Mouse (Mus musculus) stomach, postnatal 0 days (tissue): ENCODE data around the gene Lcn10. TPM values are rescaled to one million over a fixed set of nuclear protein-coding genes. Genes with fewer than 3 reads are reported as not detected.

Experiments used
- ATAC-seq: fragments of 200-750 bp; cut with Nextera tagmentation; 2 replicates; pipeline ENCODE4 v1.8.0; 2017; ENCODE audit not compliant: low FRiP score, low TSS enrichment
- DNase-seq: peaks from one replicate; pipeline ENCODE4 v3.0.0-alpha.2; 2016; ENCODE audit warnings: low spot score
- H3K27ac ChIP-seq: fragments of 300-500 bp; sonication (generic); replicated peaks from 2 replicates; pipeline ENCODE4 v1.5.1; 2014; ENCODE audit warnings: mild to moderate bottlenecking, control low read depth
- H3K27me3 ChIP-seq: fragments of 300-500 bp; sonication (generic); 2 replicates; pipeline ENCODE4 v1.6.1; 2014; ENCODE audit warnings: low read length; ENCODE audit not compliant: control insufficient read depth, insufficient read depth
- H3K36me3 ChIP-seq: fragments of 300-500 bp; sonication (generic); 2 replicates; pipeline ENCODE4 v1.6.1; 2014; ENCODE audit warnings: low read length, mixed read lengths; ENCODE audit not compliant: control insufficient read depth, insufficient read depth
- H3K4me1 ChIP-seq: fragments of 300-500 bp; sonication (generic); replicated peaks from 2 replicates; pipeline ENCODE4 v1.6.1; 2014; ENCODE audit warnings: antibody characterized with exemption; ENCODE audit not compliant: control insufficient read depth, insufficient read depth
- H3K4me2 ChIP-seq: fragments of 300-500 bp; sonication (generic); replicated peaks from 2 replicates; pipeline ENCODE4 v1.6.1; 2014; ENCODE audit warnings: low read depth, mild to moderate bottlenecking, control low read depth, moderate library complexity
- H3K4me3 ChIP-seq: fragments of 300-500 bp; sonication (generic); 2 replicates; pipeline ENCODE4 v1.5.1; 2014; ENCODE audit warnings: low read depth, low read length, control low read depth
- H3K9ac ChIP-seq: fragments of 300-500 bp; sonication (generic); 2 replicates; pipeline ENCODE4 v1.6.1; 2014; ENCODE audit warnings: mild to moderate bottlenecking, low read length, control low read depth, mixed read lengths
- H3K9me3 ChIP-seq: fragments of 300-500 bp; sonication (generic); 2 replicates; pipeline ENCODE4 v1.6.1; 2016; ENCODE audit warnings: low read length; ENCODE audit not compliant: control insufficient read depth
- CTCF ChIP-seq: IDR thresholded peaks from 2 replicates; pipeline ENCODE4 v1.5.1; 2016; ENCODE audit warnings: antibody characterized with exemption, low read depth, mild to moderate bottlenecking, moderate library complexity
- EP300 ChIP-seq: optimal IDR thresholded peaks from 2 replicates; pipeline ENCODE3; 2016; ENCODE audit warnings: antibody characterized with exemption
- WGBS: fragments of 180-500 bp; shearing (Covaris S2); extraction: QIAGEN DNeasy Blood & Tissue Kit; methylation state at CpG from one replicate; pipeline ENCODE4 v1.1.7; 2014; 5-methylcytosine and 5-hydroxymethylcytosine counted together
- polyA plus RNA-seq: library from polyadenylated mRNA; unstranded; fragments of >200 nt; fragmentation: Nextera tagmentation; extraction: Ambion mirVana; gene quantifications from 2 replicates; pipeline ENCODE4 v1.2.1, GENCODE M21; 2015

The Lcn10 gene
- polyA plus RNA-seq, 1 experiment from 2014 or later: not detected

DNA sequence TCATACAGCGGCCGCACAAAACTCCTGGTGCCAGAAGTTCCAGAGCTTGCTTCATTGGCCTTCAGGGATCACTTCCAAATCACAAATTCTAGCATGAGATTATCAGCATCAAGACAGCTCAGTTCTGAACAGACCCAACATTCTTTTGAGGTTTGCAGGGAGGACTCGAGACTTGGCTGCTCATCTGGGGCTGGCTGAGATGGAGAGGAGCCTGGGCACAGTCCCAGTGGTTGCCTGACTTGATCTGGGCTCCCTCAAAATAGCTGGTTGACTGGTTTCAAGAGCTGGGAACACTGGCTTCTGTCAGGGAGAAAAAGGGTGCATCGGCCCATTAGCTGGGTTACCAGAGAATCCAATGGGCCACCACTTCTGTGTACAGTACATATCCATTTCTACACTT, 25.8 kb upstream of the Lcn10 start:
- no peaks in the 10 kb centered on the region for H3K36me3 ChIP-seq
- DNase-seq: no peak
- H3K27ac ChIP-seq: no peak overlapping the region
- H3K4me3 ChIP-seq: no peak overlapping the region
- no peaks in the 10 kb centered on the region for H3K27me3 ChIP-seq
- WGBS: 63% methylated on average over 4 of the region's 4 CpGs
- no peak overlapping the region for H3K9ac ChIP-seq
- no peak for ATAC-seq
- no peak overlapping the region for H3K4me2 ChIP-seq
- TF ChIP-seq EP300 (no peak), CTCF (no peak)
- no peaks in the 10 kb centered on the region for H3K9me3 ChIP-seq
- no peaks in the 10 kb centered on the region for H3K4me1 ChIP-seq

DNA sequence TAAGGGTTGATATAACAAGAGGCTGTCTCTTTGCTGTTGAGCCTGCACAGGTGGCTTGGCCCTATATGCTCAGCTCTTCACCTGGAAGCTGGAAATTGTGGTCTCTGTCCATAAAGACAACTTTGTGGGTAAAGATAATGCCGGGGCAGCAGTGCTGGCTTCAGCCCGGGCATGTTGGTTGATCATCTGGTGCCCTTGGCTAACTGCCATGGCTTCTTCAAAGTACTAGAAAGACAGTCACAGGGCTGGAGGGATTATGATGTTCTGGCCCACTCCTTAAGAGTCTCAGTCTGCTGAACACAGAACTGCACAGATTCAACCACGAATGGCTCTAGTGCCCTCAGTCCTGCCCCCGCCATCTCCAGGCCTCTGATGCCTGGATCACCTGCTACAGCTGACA, 25.3 kb upstream of the Lcn10 start:
- Histone ChIP-seq H3K4me2 (no peak overlapping the region), H3K9ac (no peak overlapping the region), H3K27me3 (no peaks in the 10 kb centered on the region), H3K4me3 (no peak overlapping the region), H3K9me3 (no peaks in the 10 kb centered on the region), H3K4me1 (no peaks in the 10 kb centered on the region), H3K36me3 (no peaks in the 10 kb centered on the region), H3K27ac (no peak overlapping the region)
- TF ChIP-seq EP300 (no peak), CTCF (no peak)
- DNase-seq: no peak
- ATAC-seq: no peak
- 72% methylated on average over 4 of the region's 4 CpGs for WGBS

DNA sequence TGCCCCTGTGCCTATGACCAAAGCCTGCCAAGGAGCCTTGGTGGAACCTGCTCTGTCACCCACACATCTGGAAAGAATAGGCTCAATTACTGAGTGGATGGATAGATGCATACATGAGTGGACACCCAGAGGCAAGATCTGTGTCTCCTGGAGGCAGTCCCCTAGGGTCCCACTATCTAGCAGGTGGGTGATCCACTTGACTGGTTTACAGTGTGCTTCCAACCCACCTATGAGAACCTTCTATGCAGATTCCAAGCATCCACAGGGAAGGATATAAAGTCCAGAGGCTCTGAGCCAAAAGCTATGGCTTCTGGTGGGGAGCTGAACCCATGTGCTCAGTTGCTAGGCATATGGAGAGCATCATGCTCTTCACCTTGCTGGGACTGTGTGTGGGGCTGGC, 24.9 kb upstream of the Lcn10 start, which contains the start of gene Lcn5:
Lcn5 (plus strand) TSS at position 301 of the 400 bp plus-strand sequence.
- H3K36me3 ChIP-seq: no peaks in the 10 kb centered on the region
- H3K9me3 ChIP-seq: no peaks in the 10 kb centered on the region
- no peak within 1 kb of the TSS for H3K27ac ChIP-seq
- no peaks in the 10 kb centered on the region for H3K4me1 ChIP-seq
- no peak for TF ChIP-seq EP300
- TF ChIP-seq CTCF: no peak
- no peak for ATAC-seq
- H3K9ac ChIP-seq: no peak within 1 kb of the TSS
- H3K4me2 ChIP-seq: no peak within 1 kb of the TSS
- no peak within 1 kb of the TSS for H3K4me3 ChIP-seq
- H3K27me3 ChIP-seq: no peaks in the 10 kb centered on the region
- DNase-seq: no peak

DNA sequence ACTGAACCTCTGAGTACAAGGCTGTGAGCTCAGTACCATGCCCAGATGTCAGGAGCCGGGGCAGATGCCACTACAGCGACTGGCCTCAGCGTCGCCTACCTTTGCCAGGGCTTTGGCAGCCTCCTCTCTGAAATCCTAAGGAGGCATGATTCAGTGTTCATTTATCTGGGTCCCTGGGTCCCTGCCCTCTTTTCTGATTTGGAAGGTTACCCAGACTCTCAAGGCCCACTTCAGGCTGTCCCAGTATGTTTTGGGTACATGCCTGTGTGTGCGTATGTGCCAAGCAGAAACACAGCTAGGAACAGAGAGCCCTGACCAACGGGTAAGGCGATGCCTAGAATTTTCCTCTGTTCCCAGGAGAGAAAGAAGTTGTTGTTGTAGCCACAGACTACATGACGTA, 22.2 kb upstream of the Lcn10 start:
- Histone ChIP-seq H3K27ac (no peak overlapping the region), H3K4me3 (no peak overlapping the region), H3K4me2 (no peak overlapping the region), H3K4me1 (no peaks in the 10 kb centered on the region), H3K9me3 (no peaks in the 10 kb centered on the region), H3K36me3 (no peaks in the 10 kb centered on the region), H3K9ac (no peak overlapping the region), H3K27me3 (no peaks in the 10 kb centered on the region)
- DNase-seq: no peak
- TF ChIP-seq EP300: no peak
- TF ChIP-seq CTCF: no peak
- WGBS: 85% methylated on average over 8 of the region's 8 CpGs
- ATAC-seq: no peak

DNA sequence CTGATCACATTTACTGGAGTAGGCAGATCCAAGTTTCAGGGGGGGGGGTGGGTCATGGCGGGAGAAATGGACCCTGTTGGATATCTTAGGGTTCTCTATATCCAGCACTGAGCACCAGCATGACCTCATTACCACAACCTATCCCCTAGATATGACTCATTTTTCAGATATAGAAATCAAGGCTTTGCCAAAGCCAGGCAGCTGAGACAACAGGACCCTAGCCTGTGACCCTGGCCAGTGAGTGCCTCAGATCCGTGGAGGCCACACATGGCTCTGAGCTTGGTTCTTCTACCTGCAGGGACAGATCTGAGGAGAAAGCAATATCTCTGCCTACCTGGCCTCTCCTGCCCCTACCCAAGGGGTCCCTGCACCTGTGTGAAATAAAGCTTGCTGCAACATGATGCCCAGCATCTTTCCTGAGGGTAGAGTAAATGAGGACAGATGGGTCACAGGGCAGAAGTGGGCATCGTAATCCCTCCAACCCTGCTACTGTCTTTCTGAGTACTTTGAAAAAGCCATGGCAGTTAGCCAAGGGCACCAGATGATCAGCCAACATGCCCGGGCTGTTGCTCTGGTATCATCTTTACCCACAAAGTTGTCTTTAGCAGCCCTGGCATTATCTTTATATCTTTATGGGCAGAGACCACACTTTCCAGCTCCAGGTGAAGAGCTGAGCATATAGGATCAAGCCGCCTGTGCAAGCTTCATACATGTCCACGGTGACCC, 21.1 kb upstream of the Lcn10 start:
- ATAC-seq: no peak
- Histone ChIP-seq H3K9ac (no peak overlapping the region), H3K27ac (no peak overlapping the region), H3K27me3 (no peaks in the 10 kb centered on the region), H3K4me1 (no peaks in the 10 kb centered on the region), H3K36me3 (no peaks in the 10 kb centered on the region), H3K9me3 (no peaks in the 10 kb centered on the region), H3K4me3 (no peak overlapping the region), H3K4me2 (no peak overlapping the region)
- no peak for DNase-seq
- TF ChIP-seq CTCF (no peak), EP300 (no peak)
- 79% methylated on average over 6 of the region's 6 CpGs for WGBS

DNA sequence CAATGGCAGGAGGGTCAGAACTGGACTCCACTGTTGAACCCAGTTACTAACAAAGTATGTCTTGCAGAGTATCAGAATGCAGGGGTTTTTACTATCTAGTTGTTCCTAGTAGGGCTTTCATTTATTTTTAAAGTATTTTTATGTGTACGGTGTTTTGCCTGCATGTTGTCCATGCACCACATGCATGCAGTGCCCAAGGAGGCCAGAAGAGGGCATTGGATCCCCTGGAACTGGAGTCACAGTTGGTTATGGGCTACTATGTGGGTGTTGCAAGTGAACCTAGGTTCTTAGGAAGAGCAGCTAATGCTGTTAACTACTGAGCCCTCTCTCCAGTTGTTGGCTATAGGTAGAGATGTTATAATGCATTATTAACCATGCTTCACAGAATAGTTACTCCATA, 19.0 kb upstream of the Lcn10 start:
- H3K4me1 ChIP-seq: no peaks in the 10 kb centered on the region
- DNase-seq: peak; percentile 60
- H3K4me3 ChIP-seq: no peak overlapping the region
- WGBS: 72% methylated on average over 1 of the region's 1 CpGs
- H3K4me2 ChIP-seq: no peak overlapping the region
- H3K27me3 ChIP-seq: no peaks in the 10 kb centered on the region
- no peaks in the 10 kb centered on the region for H3K9me3 ChIP-seq
- TF ChIP-seq EP300: no peak
- peak; percentile 75 for TF ChIP-seq CTCF
- no peak for ATAC-seq
- no peak overlapping the region for H3K27ac ChIP-seq
- H3K36me3 ChIP-seq: no peaks in the 10 kb centered on the region
- H3K9ac ChIP-seq: no peak overlapping the region
